Comparison of ENCODE assay signal across 9 mouse cellular contexts in genomic region chr13:83604785-83605184, GRCm38 (mm10).
A peak's percentile ranks its signal among the peaks of the same experiment; 100 is the strongest.
DNase-seq lines count a peak whose midpoint lies in the region; ATAC-seq lines count a peak whose summit lies in the region.
"Had no signal": no experiment of that assay in that cellular context is flagged by ENCODE, and none has a peak within 500 bp of the region (broad histone marks: within the 10 kb centered on the region; RNA-seq: fewer than 3 reads in every experiment).

No protein-coding gene starts in this region.

- H3K4me1 ChIP-seq in lung, embryonic 15.5 days = peaks cover 19% of the 10 kb centered on the region
- peaks cover 41% of the 10 kb centered on the region for H3K4me1 ChIP-seq in embryonic facial prominence, embryonic 14.5 days (ENCODE audit: control insufficient read depth, insufficient read depth, low read length)
- H3K4me1 ChIP-seq in limb, embryonic 12.5 days (replicated peaks) = peaks cover 34% of the 10 kb centered on the region

- no peak for DNase-seq in lung, postnatal 10 days
- peak; percentile 30 for DNase-seq in embryonic facial prominence, embryonic 14.5 days (ENCODE audit: low spot score)
- DNase-seq in retina, postnatal 1 day = peak; percentile 69
- DNase-seq in ovary, adult 18-20 months (ENCODE audit: low spot score) = no peak
- no peak for DNase-seq in frontal cortex, postnatal 25 days (ENCODE audit: low spot score in 2 of 2)
- no peak for DNase-seq in thymus, postnatal 0 days (ENCODE audit: low spot score)

- no peaks in the 10 kb centered on the region for H3K36me3 ChIP-seq in lung, embryonic 15.5 days
- H3K36me3 ChIP-seq in embryonic facial prominence, embryonic 14.5 days (ENCODE audit: control insufficient read depth, insufficient read depth, low read length) = no peaks in the 10 kb centered on the region
- no peaks in the 10 kb centered on the region for H3K36me3 ChIP-seq in limb, embryonic 12.5 days

- peak overlapping the region; percentile 82; the same call in 1 of the 2 replicates for H3K27ac ChIP-seq in lung, embryonic 15.5 days
- H3K27ac ChIP-seq in embryonic facial prominence, embryonic 14.5 days (replicated peaks; ENCODE audit: low read depth, low read length) = peak overlapping the region; percentile 80
- peak overlapping the region; percentile 69 for H3K27ac ChIP-seq in limb, embryonic 12.5 days
- H3K27ac ChIP-seq: liver, embryonic 14.5 days had no signal

- H3K4me3 ChIP-seq in lung, embryonic 15.5 days = no peak overlapping the region
- no peak overlapping the region for H3K4me3 ChIP-seq in embryonic facial prominence, embryonic 14.5 days (ENCODE audit: low read depth, low read length)
- H3K4me3 ChIP-seq in limb, embryonic 12.5 days (replicated peaks) = no peak overlapping the region

- no peaks in the 10 kb centered on the region for H3K27me3 ChIP-seq in lung, embryonic 15.5 days
- no peaks in the 10 kb centered on the region for H3K27me3 ChIP-seq in embryonic facial prominence, embryonic 14.5 days (replicated peaks; ENCODE audit: control insufficient read depth, insufficient read depth, low read length)
- H3K27me3 ChIP-seq in limb, embryonic 12.5 days = no peaks in the 10 kb centered on the region

- H3K4me2 ChIP-seq in lung, embryonic 15.5 days = no peak overlapping the region
- H3K4me2 ChIP-seq in embryonic facial prominence, embryonic 14.5 days (ENCODE audit: low read depth, low read length) = no peak overlapping the region; the same call in 1 of the 2 replicates
- no peak overlapping the region for H3K4me2 ChIP-seq in limb, embryonic 12.5 days

- no peak overlapping the region for H3K9ac ChIP-seq in lung, embryonic 15.5 days
- H3K9ac ChIP-seq in embryonic facial prominence, embryonic 14.5 days (ENCODE audit: low read depth, low read length) = no peak overlapping the region
- no peak overlapping the region for H3K9ac ChIP-seq in limb, embryonic 12.5 days (replicated peaks)
- H3K9ac ChIP-seq: liver, embryonic 14.5 days had no signal

- H3K9me3 ChIP-seq in lung, embryonic 15.5 days = no peaks in the 10 kb centered on the region
- H3K9me3 ChIP-seq in embryonic facial prominence, embryonic 14.5 days (ENCODE audit: control insufficient read depth, low read length) = no peaks in the 10 kb centered on the region
- no peaks in the 10 kb centered on the region for H3K9me3 ChIP-seq in limb, embryonic 12.5 days

- WGBS in lung, embryonic 15.5 days = 62% methylated on average over 4 of the region's 4 CpGs
- WGBS in embryonic facial prominence, embryonic 14.5 days = 36% methylated on average over 4 of the region's 4 CpGs
- WGBS in limb, embryonic 12.5 days = 49% methylated on average over 4 of the region's 4 CpGs

- ATAC-seq in lung, embryonic 15.5 days (ENCODE audit: borderline replicate concordance, extremely low read depth, low FRiP score, low TSS enrichment) = no peak
- ATAC-seq in embryonic facial prominence, embryonic 14.5 days (ENCODE audit: low read depth) = no peak
- no peak for ATAC-seq in limb, embryonic 12.5 days (ENCODE audit: insufficient number of reproducible peaks, insufficient read depth, low FRiP score, low TSS enrichment, low read depth)

Comparison
In these comparisons a context has a peak if more than half of its experiments do, and no peak if none do; other contexts are left out.
1. DNase-seq: peak in embryonic facial prominence, embryonic 14.5 days (single experiment) and retina, postnatal 1 day (single experiment); none in lung, postnatal 10 days (single experiment), ovary, adult 18-20 months (single experiment), frontal cortex, postnatal 25 days (0 of 2) and thymus, postnatal 0 days (single experiment).
2. Peak in every context shown above with its lines, with median percentiles within 50 percentile points of each other: H3K27ac ChIP-seq.